Mouse (Mus musculus): ENCODE measurements at regions not wholly inside any gene's neighbourhood (a gene's known extent, or its start where the extent isn't known, plus 50 kb on each side); places are given as distances from the start of the nearest gene placed in this dataset.
"Not testable (repeated sequence)": the region's sequence is repeated elsewhere in the genome, so short reads cannot be mapped to it uniquely, and the experiment has no call there.

DNA sequence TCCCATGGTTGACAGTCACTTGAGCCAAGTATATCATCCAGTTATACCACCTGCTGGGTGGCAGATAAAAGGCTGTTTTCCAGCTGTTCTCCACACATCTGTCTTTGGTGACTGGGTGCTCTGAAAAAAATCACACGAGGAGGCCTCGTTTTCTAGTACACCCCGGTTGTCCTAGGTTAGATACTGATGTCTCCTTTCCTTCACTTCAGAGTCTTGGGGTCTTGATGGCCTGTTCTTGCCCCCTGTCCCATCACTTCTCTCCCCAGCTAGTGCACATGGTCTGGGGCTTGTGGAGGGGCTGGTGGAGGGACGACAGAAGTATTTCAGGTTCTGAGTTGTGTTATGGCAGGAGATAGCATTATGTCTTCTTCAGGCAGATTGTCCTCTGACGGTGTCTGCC is 120.4 kb upstream of the Klf4 start:
- no peak for DNase-seq (ENCODE audit: extremely low read depth, insufficient read length, low spot score)

- DNase-seq (ENCODE audit: extremely low read depth, insufficient read length, low spot score): no peak
Observed at GRCm38 (mm10) chr4:55651811-55652410, 119.6 kb upstream of the Klf4 start.

DNA sequence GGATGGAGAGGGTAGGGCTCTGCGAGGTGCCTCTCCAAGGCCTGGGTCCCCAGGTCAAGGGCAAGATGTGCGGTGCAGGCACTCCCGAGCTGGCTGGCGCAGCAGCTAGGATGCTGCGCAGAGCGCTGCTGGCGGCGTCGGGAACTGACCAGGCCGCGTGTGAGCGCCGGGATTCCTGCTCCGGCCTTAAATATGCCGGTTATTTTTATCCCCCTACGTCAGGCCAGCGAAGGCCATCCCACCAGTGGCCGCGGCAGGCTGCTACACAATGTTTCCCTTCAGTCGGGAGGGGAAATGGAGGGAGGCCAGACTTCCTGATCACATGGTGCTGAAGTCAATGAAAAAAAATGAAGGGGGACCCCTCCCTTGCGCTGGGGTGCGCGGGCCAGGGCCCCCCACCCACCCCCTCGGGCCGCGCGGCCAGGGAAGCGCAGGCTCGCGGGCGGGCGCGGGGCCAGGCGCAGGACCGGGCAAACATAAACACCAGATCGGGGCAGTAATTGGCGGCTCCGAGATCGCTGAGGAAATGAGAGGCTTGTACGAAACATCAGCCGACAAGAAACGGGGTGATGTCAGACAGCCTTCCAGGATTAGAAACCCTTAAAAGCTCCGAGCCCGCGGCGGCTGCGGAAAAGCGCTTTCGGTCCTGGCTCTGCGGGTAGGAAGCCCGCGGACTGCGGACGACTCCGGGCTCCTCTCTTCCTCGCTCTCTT is 118.9 kb upstream of the Klf4 start:
- DNase-seq (ENCODE audit: extremely low read depth, insufficient read length, low spot score): no peak

- no peak for DNase-seq (ENCODE audit: extremely low read depth, insufficient read length, low spot score)
Observed at GRCm38 (mm10) chr4:55650186-55650585, 117.9 kb upstream of the Klf4 start.

DNA sequence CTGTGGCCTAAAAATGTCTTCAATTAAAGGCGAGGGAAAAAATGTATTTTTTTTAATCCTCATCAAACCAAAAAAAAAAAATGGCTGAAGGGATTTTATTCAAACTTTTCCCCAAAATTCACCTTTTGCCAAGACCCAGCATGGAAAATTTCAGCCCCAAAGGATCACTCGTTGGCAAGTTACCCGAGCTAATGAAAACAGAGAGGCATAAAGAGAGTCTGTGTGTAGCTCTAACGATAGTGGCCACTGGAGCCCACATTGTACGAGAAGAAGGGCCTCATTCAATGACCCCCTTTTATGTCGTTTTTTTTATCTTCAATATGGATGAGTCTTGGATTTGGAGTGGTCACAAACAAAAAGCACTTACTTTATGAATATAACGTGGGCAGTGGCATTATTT is 116.1 kb upstream of the Klf4 start:
- DNase-seq (ENCODE audit: extremely low read depth, insufficient read length, low spot score): no peak

DNA sequence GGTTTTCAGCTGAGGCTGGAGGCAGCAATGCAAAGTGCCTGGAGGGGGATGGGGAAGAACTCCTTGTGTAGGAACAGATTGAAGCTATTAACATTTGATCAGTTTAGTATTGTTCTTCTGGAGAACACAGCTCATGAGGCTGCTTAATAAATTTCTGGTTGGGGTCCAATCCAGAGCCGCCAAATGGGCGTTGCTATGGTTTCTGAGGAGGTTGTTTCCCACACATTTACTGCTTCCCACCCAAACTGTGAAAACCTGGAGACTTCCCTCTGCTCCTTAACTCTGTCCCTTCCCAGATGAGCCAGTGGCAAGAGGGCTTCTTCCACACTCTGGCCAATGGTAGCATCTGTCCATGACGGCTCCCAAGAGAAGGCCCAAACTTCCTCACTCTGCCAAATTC is 113.2 kb upstream of the Klf4 start:
- no peak for DNase-seq (ENCODE audit: extremely low read depth, insufficient read length, low spot score)

GRCm38 (mm10) chr4:55644895-55645294 is 112.6 kb upstream of the Klf4 start:
- DNase-seq (ENCODE audit: extremely low read depth, insufficient read length, low spot score): no peak

DNA sequence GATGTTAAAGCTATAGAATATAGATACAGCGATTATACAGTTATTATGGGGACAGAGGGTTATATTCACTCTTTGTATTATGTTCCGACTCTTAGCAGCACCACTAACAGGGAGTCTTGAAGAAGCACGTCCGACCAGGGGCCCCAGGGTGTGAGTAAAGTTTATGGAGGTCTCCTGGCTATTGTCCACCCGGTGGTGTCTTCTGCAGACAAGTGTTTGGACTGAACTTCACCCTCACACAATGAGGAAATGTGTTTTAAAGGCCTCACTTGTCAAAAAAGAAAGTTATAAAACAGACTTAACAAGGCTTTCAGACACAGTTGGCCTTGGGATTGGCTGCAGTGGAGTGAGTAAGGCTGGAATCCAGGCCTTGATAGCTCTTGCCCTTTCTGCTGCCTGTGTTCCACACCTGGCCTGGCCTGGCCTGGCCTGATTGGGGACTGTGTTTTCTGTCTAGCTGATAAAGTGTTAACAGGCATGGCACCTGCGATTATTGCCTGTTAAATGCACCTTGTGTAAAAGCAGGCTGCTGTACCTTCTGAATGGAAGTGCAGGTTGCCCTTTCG is 102.8 kb upstream of the Klf4 start:
- no peak for DNase-seq (ENCODE audit: extremely low read depth, insufficient read length, low spot score)

- peak; percentile 42 for DNase-seq (ENCODE audit: extremely low read depth, insufficient read length, low spot score)
Observed at GRCm38 (mm10) chr4:55631157-55631556, 98.9 kb upstream of the Klf4 start.

DNA sequence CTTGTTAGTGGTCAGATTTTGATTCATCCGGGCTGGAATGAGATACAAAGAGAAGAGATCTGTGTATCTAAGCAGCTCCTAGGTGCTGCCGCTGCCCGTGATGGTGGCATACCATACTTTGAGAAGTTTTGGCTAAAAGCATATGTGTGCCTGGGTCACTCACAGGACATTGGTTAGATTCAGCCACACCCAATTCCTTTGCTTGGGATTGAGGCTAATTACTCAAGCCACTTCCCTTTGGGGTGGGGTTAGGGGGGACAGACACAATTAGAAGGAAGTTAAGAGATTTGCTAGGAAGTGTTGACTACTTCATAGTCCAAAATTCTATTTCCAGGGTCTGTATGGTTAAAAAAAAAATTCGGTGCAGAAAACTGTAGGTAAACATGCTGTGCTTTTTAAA is 97.9 kb upstream of the Klf4 start:
- DNase-seq (ENCODE audit: extremely low read depth, insufficient read length, low spot score): not testable (repeated sequence)

GRCm38 (mm10) chr4:55624779-55625178 is 92.5 kb upstream of the Klf4 start:
- DNase-seq (ENCODE audit: extremely low read depth, insufficient read length, low spot score): no peak

GRCm38 (mm10) chr4:55623151-55623760 is 91.0 kb upstream of the Klf4 start:
- DNase-seq (ENCODE audit: extremely low read depth, insufficient read length, low spot score): no peak

- DNase-seq (ENCODE audit: extremely low read depth, insufficient read length, low spot score): peak; percentile 35
Observed at GRCm38 (mm10) chr4:55622651-55623050, 90.4 kb upstream of the Klf4 start.

- peak; percentile 14 for DNase-seq (ENCODE audit: extremely low read depth, insufficient read length, low spot score)
Observed at GRCm38 (mm10) chr4:55619891-55620290, 87.6 kb upstream of the Klf4 start.

DNA sequence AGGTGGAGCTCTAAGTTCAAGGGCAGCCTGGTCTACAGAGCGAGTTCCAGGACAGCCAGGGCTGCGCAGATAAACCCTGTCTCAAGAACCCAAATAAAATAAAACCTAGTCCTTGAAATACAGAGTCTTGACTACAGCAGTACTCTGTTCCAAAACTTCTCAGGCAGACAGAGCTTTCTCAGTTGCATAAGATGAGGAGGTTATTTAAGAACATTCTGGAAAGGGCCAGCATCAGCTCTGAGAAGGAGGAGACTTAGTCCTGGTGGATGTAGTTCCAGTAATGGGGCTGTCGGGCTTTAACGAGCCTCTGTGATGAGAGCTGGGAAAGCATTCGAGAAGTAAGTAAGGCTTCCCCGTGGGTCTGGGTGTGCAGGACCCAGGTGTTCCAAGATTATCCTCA is 83.5 kb upstream of the Klf4 start:
- DNase-seq (ENCODE audit: extremely low read depth, insufficient read length, low spot score): no peak

GRCm38 (mm10) chr4:55613523-55613922 is 81.3 kb upstream of the Klf4 start:
- no peak for DNase-seq (ENCODE audit: extremely low read depth, insufficient read length, low spot score)

DNA sequence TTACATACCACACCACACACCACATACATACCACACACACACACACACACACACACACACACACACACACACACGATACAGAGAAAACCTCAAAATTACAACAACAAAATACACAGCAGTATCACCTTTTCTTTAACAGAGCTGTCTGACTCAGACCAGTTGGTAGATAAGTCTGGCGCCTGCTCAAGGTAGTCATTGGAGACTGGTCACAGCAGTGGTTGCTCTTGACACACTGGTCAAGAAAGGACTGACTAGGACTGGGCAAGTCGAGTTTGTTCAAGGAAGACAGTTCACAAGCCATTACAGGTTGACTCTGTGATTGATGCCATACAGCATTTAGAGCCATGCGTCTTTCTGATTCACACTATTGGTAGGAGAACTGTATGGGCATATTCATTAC is 78.7 kb upstream of the Klf4 start:
- DNase-seq (ENCODE audit: extremely low read depth, insufficient read length, low spot score): no peak

GRCm38 (mm10) chr4:55609214-55609613 is 76.9 kb upstream of the Klf4 start:
- DNase-seq (ENCODE audit: extremely low read depth, insufficient read length, low spot score): no peak

DNA sequence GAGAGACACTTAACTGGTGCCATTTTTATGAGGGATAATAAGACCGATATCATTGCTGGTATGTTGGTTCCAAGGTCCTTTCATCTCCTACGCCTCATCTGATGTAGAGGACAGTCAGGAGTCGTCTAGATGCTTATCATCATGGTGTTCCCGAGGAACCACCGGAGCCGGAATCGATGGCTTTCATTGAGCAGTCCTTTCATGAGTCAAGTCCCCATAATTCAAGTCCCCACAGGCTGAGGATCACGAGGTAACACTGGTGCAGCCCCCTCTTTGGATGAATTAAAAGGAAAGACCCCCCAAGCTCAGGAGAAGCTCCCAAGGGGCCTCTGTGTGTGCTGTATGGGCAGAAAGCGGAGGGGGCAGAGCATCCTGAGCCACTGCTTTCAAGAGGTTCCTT is 73.3 kb upstream of the Klf4 start:
- DNase-seq (ENCODE audit: extremely low read depth, insufficient read length, low spot score): no peak

- no peak for DNase-seq (ENCODE audit: extremely low read depth, insufficient read length, low spot score)
Observed at GRCm38 (mm10) chr4:55604915-55605314, 72.6 kb upstream of the Klf4 start.

GRCm38 (mm10) chr4:55603821-55604435 is 71.7 kb upstream of the Klf4 start:
- DNase-seq (ENCODE audit: extremely low read depth, insufficient read length, low spot score): no peak
